Mouse (Mus musculus) lung, postnatal 14 days (tissue): Measurements from ENCODE around the gene Hsd11b1.
A peak's percentile ranks its signal among the peaks of the same experiment; 100 is the strongest.

Source experiments
- DNase-seq: peaks from one replicate; pipeline ENCODE4 v3.0.0; 2021

The Hsd11b1 gene

GRCm38 (mm10) chr1:193198312-193198711 is 65.6 kb downstream of the Hsd11b1 start:
- no peak for DNase-seq

GRCm38 (mm10) chr1:193197494-193198205 is 66.2 kb downstream of the Hsd11b1 start:
- no peak for DNase-seq

GRCm38 (mm10) chr1:193195169-193195810 is 68.6 kb downstream of the Hsd11b1 start:
- no peak for DNase-seq

- no peak for DNase-seq
Measured at GRCm38 (mm10) chr1:193194416-193195140, 69.3 kb downstream of the Hsd11b1 start.

- no peak for DNase-seq
Measured at GRCm38 (mm10) chr1:193191675-193192283, 72.1 kb downstream of the Hsd11b1 start.

- no peak for DNase-seq
Measured at GRCm38 (mm10) chr1:193189771-193190170, 74.1 kb downstream of the Hsd11b1 start.

- DNase-seq, result peak; percentile 52
Measured at GRCm38 (mm10) chr1:193189151-193189621, 74.7 kb downstream of the Hsd11b1 start.

GRCm38 (mm10) chr1:193188257-193188656 is 75.6 kb downstream of the Hsd11b1 start:
- no peak for DNase-seq

GRCm38 (mm10) chr1:193181104-193181503 is 82.8 kb downstream of the Hsd11b1 start:
- no peak for DNase-seq

GRCm38 (mm10) chr1:193174143-193174733 is 89.6 kb downstream of the Hsd11b1 start:
- DNase-seq, result no peak

GRCm38 (mm10) chr1:193173810-193174129 is 90.1 kb downstream of the Hsd11b1 start:
- no peak for DNase-seq

- DNase-seq, result peak; percentile 96
Measured at GRCm38 (mm10) chr1:193172991-193173809, 90.7 kb downstream of the Hsd11b1 start.
